Mouse (Mus musculus) CH12.LX (cell line): ENCODE measurements around the gene Sergef.

Experiments used
- CTCF ChIP-seq, 2 experiments: IDR thresholded peaks in 1 of 2; conservative IDR thresholded peaks in 1 of 2; 2 replicates each; pipeline ENCODE4 v1.5.1; 2011 to 2012; ENCODE audit warnings: low read depth in 2 of 2, low read length in 2 of 2, improper control_type of control experiment in 1 of 2, inconsistent platforms in 1 of 2, mild to moderate bottlenecking in 1 of 2, moderate library complexity in 1 of 2
- GABPA ChIP-seq: IDR thresholded peaks from 2 replicates; pipeline ENCODE4 v1.6.1; 2012; ENCODE audit warnings: low read depth, low read length, improper control_type of control experiment, inconsistent platforms; ENCODE audit not compliant: insufficient replicate concordance
- MAFK ChIP-seq: IDR thresholded peaks from 2 replicates; pipeline ENCODE4 v1.6.1; 2011; ENCODE audit warnings: low read length, improper control_type of control experiment; ENCODE audit not compliant: insufficient replicate concordance
- SIN3A ChIP-seq: IDR thresholded peaks from 2 replicates; pipeline ENCODE4 v1.6.1; 2012; ENCODE audit warnings: low read length, improper control_type of control experiment, inconsistent platforms
- TCF12 ChIP-seq: IDR thresholded peaks from 2 replicates; pipeline ENCODE4 v1.6.1; 2014; ENCODE audit warnings: low read depth, mild to moderate bottlenecking, inconsistent platforms, low read length, improper control_type of control experiment
- USF1 ChIP-seq: IDR thresholded peaks from 2 replicates; pipeline ENCODE4 v1.6.1; 2014; ENCODE audit warnings: low read depth, mild to moderate bottlenecking, inconsistent platforms, low read length, improper control_type of control experiment
- ZKSCAN1 ChIP-seq: IDR thresholded peaks from 2 replicates; pipeline ENCODE4 v1.6.1; 2012; ENCODE audit warnings: low read depth, inconsistent platforms, low read length, improper control_type of control experiment, borderline replicate concordance
- ZNF384 ChIP-seq: IDR thresholded peaks from 2 replicates; pipeline ENCODE4 v1.6.1; 2012; ENCODE audit warnings: low read depth, low read length, improper control_type of control experiment, inconsistent platforms

DNA sequence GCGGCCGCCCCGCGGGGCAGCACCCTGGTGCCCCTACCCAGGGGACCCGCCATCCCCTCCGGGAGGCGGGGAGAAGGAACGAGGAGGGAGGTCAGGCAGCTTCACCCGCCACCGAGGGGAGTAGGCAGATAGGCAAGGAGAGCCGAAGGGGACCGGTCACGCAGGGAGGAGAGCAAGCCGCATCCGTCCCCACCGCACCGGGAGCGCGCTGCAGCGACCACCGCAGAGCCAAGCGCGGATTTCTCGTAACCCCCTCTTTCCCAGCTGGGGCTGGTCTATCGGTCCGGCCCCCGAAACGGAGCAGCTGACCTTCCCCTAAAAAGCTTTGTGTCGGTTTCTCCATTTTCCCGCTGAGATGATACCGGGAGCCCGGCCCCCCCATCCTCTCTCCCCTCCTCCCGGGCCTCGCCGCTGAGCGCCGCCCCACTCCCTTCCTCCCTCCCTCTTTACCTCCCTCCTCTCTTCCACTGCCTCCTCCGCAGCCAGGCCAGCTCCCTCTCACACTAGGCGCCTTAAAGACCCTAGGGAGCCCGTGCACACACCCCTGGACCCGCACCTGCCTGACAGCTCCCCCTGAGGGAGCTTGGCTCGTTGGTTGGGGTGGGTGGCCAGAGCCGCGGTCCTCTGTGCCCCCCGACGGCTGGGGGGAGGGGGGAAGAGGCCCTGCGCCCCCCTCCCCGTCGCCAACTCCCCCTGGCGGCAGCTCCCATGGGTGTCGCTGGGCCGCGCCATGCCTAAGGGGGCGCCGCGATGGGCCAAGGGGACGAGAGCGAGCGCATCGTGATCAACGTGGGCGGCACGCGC lies 242.5 kb downstream of the Sergef start:
- no peak for TF ChIP-seq GABPA
- no peak for TF ChIP-seq SIN3A
- TF ChIP-seq TCF12: no peak
- no peak for TF ChIP-seq USF1
- TF ChIP-seq MAFK: no peak
- no peak for TF ChIP-seq CTCF (conservative IDR thresholded peaks at IDR 0.05 in 1 of 2, IDR thresholded peaks at IDR 0.05 in 1 of 2; ENCODE audit: low read depth in 2 of 2, low read length in 2 of 2)
- TF ChIP-seq ZKSCAN1: no peak
- no peak for TF ChIP-seq ZNF384
